Mouse (Mus musculus): ENCODE measurements around the gene Endov. TPM values are rescaled to one million over a fixed set of nuclear protein-coding genes. Genes with fewer than 3 reads are reported as not detected.

Gene Endov
- total and polyA plus RNA-seq, 3 experiments = 13.0 to 18.5 (median 13.3) TPM

GRCm38 (mm10) chr11:119524545-119524949, 33.4 kb downstream of the Endov start:
- Histone ChIP-seq H3K27ac (ENCODE audit: insufficient read depth, low read depth) (no peak overlapping the region), H3K4me3 (replicated peaks in 1 of 3; ENCODE audit: low read depth in 2 of 3, low read length in 2 of 3, poor library complexity in 1 of 3) (no peak overlapping the region), H3K36me3 (replicated peaks in 1 of 2; ENCODE audit: control insufficient read depth in 1 of 2, insufficient read depth in 1 of 2, low read length in 1 of 2) (no peaks in the 10 kb centered on the region), H3K27me3 (replicated peaks) (peaks cover 85% of the 10 kb centered on the region), H3K9me3 (replicated peaks; ENCODE audit: low read length) (peaks cover 3% of the 10 kb centered on the region), H3K79me2 (replicated peaks; ENCODE audit: control insufficient read depth, extremely low read depth, insufficient read depth, poor library complexity, severe bottlenecking) (no peaks in the 10 kb centered on the region), H3K4me2 (ENCODE audit: insufficient read depth, low read depth, poor library complexity, severe bottlenecking) (no peak overlapping the region), H3K4me1 (ENCODE audit: control insufficient read depth in 1 of 2, insufficient read depth in 2 of 2) (peaks cover 8 to 9% of the 10 kb centered on the region in 2 experiments), H3K9ac (ENCODE audit: insufficient read depth, low read depth) (no peak overlapping the region)
- dilution Hi-C loops (cut with MboI; ENCODE audit: extremely low pct_ligation_motif_present, extremely low pct_unique_long_range_greater_than_20kb, low sequenced_read_pairs) = no loop called here
- in situ Hi-C loops (cut with MboI; ENCODE audit: low pct_ligation_motif_present, low pct_unique_long_range_greater_than_20kb, low sequenced_read_pairs) = no loop called here
- peak; percentile 53 for DNase-seq (ENCODE audit: extremely low read depth)
- TF ChIP-seq RCOR1 (conservative IDR thresholded peaks at IDR 0.05; ENCODE audit: low read depth, low read length) (no peak), NRF1 (IDR thresholded peaks at IDR 0.05; ENCODE audit: low read depth, low read length) (peak; percentile 77)

GRCm38 (mm10) chr11:119526068-119526966, 35.2 kb downstream of the Endov start:
- no peak overlapping the region for H3K9ac ChIP-seq (ENCODE audit: insufficient read depth, low read depth)
- no peaks in the 10 kb centered on the region for H3K36me3 ChIP-seq (replicated peaks in 1 of 2; ENCODE audit: control insufficient read depth in 1 of 2, insufficient read depth in 1 of 2, low read length in 1 of 2)
- H3K9me3 ChIP-seq (replicated peaks; ENCODE audit: low read length) = peaks cover 3% of the 10 kb centered on the region
- H3K4me3 ChIP-seq (replicated peaks in 1 of 3; ENCODE audit: low read depth in 2 of 3, low read length in 2 of 3, poor library complexity in 1 of 3) = no peak overlapping the region
- TF ChIP-seq GABPA (IDR thresholded peaks at IDR 0.05; ENCODE audit: insufficient replicate concordance, low read depth, low read length) (no peak), KAT2A (IDR thresholded peaks at IDR 0.05; ENCODE audit: insufficient replicate concordance, low read length) (no peak), MYC (IDR thresholded peaks at IDR 0.05; ENCODE audit: low read depth, low read length) (no peak), NELFE (IDR thresholded peaks at IDR 0.05; ENCODE audit: low read depth, low read length) (no peak), ZNF384 (IDR thresholded peaks at IDR 0.05; ENCODE audit: low read depth, low read length) (no peak), EP300 (IDR thresholded peaks at IDR 0.05; ENCODE audit: low read length) (no peak), NRF1 (IDR thresholded peaks at IDR 0.05; ENCODE audit: low read depth, low read length) (no peak), MXI1 (IDR thresholded peaks at IDR 0.05; ENCODE audit: low read depth, low read length) (no peak), MAX (IDR thresholded peaks at IDR 0.05; ENCODE audit: low read length) (no peak)
- H3K27ac ChIP-seq (ENCODE audit: insufficient read depth, low read depth) = no peak overlapping the region
- peaks cover 76% of the 10 kb centered on the region for H3K27me3 ChIP-seq (replicated peaks)
- no peak overlapping the region for H3K4me2 ChIP-seq (ENCODE audit: insufficient read depth, low read depth, poor library complexity, severe bottlenecking)
- in situ Hi-C loops (cut with MboI; ENCODE audit: low pct_ligation_motif_present, low pct_unique_long_range_greater_than_20kb, low sequenced_read_pairs) (no loop called here), dilution Hi-C loops (cut with MboI; ENCODE audit: extremely low pct_ligation_motif_present, extremely low pct_unique_long_range_greater_than_20kb, low sequenced_read_pairs) (no loop called here)
- H3K79me2 ChIP-seq (replicated peaks; ENCODE audit: control insufficient read depth, extremely low read depth, insufficient read depth, poor library complexity, severe bottlenecking) = no peaks in the 10 kb centered on the region
- peaks cover 8 to 9% of the 10 kb centered on the region in 2 experiments for H3K4me1 ChIP-seq (ENCODE audit: control insufficient read depth in 1 of 2, insufficient read depth in 2 of 2)
- DNase-seq (ENCODE audit: extremely low read depth) = no peak

- in situ Hi-C loops (cut with MboI; ENCODE audit: low pct_ligation_motif_present, low pct_unique_long_range_greater_than_20kb, low sequenced_read_pairs) = no loop called here
- dilution Hi-C loops (cut with MboI; ENCODE audit: extremely low pct_ligation_motif_present, extremely low pct_unique_long_range_greater_than_20kb, low sequenced_read_pairs) = no loop called here
- Histone ChIP-seq H3K27me3 (replicated peaks) (peaks cover 74% of the 10 kb centered on the region), H3K79me2 (replicated peaks; ENCODE audit: control insufficient read depth, extremely low read depth, insufficient read depth, poor library complexity, severe bottlenecking) (no peaks in the 10 kb centered on the region), H3K4me2 (ENCODE audit: insufficient read depth, low read depth, poor library complexity, severe bottlenecking) (no peak overlapping the region), H3K27ac (ENCODE audit: insufficient read depth, low read depth) (no peak overlapping the region), H3K36me3 (replicated peaks in 1 of 2; ENCODE audit: control insufficient read depth in 1 of 2, insufficient read depth in 1 of 2, low read length in 1 of 2) (no peaks in the 10 kb centered on the region), H3K9ac (ENCODE audit: insufficient read depth, low read depth) (no peak overlapping the region), H3K4me1 (ENCODE audit: control insufficient read depth in 1 of 2, insufficient read depth in 2 of 2) (peaks cover 8 to 9% of the 10 kb centered on the region in 2 experiments), H3K9me3 (replicated peaks; ENCODE audit: low read length) (peaks cover 3% of the 10 kb centered on the region), H3K4me3 (replicated peaks in 1 of 3; ENCODE audit: low read depth in 2 of 3, low read length in 2 of 3, poor library complexity in 1 of 3) (no peak overlapping the region)
- DNase-seq (ENCODE audit: extremely low read depth) = no peak
- TF ChIP-seq ZMIZ1 (IDR thresholded peaks at IDR 0.05; ENCODE audit: low read depth, low read length) (no peak), USF1 (IDR thresholded peaks at IDR 0.05; ENCODE audit: low read depth, low read length) (no peak), ELF1 (IDR thresholded peaks at IDR 0.05; ENCODE audit: low read depth, low read length) (no peak), MAZ (IDR thresholded peaks at IDR 0.05; ENCODE audit: low read depth, low read length) (no peak), MYC (IDR thresholded peaks at IDR 0.05; ENCODE audit: low read depth, low read length) (no peak), MXI1 (IDR thresholded peaks at IDR 0.05; ENCODE audit: low read depth, low read length) (no peak)
Measured at GRCm38 (mm10) chr11:119528930-119529329, 37.8 kb downstream of the Endov start.
